Comparison of ENCODE assay signal across 11 mouse cellular contexts in genomic region chr6:147304236-147304635, GRCm38 (mm10). TPM values are rescaled to one million over a fixed set of nuclear protein-coding genes. Genes with fewer than 3 reads are reported as not detected.
DNase-seq lines count a peak whose midpoint lies in the region.
"Not testable (repeated sequence)": the region's sequence is repeated elsewhere in the genome, so short reads cannot be mapped to it uniquely, and the experiment has no call there.
"Had no signal": no experiment of that assay in that cellular context is flagged by ENCODE, and none has a peak within 500 bp of the region (broad histone marks: within the 10 kb centered on the region; RNA-seq: fewer than 3 reads in every experiment).

No protein-coding gene starts in this region.

- DNase-seq in adrenal gland, adult 2 months, result peak; percentile 5
- DNase-seq in heart, adult 18-20 months, result peak; percentile 34 to 41
- DNase-seq in heart, postnatal 25 days (ENCODE audit: low spot score), result peak; percentile 9
- peak; percentile 4 to 8 for DNase-seq in kidney, adult 8-10 months
- DNase-seq in left cerebral cortex, adult 11 months (ENCODE audit: low spot score), result peak; percentile 12
- DNase-seq in natural killer cell, adult 2 months (ENCODE audit: low spot score in 2 of 2), result peak; percentile 14 to 15
- DNase-seq in urinary bladder, postnatal 25 days (ENCODE audit: low spot score), result peak; percentile 9

- intact Hi-C loops in heart, postnatal 25 days (cut with DNase I), result not testable (repeated sequence)

RNA-seq across cellular contexts. Expression of gene Pthlh, which starts 40.3 kb away (rescaled TPM):
- total RNA-seq in adrenal gland, adult 2 months (2021), result under 1 TPM in 1 of 2 experiments, not detected in 1; 0.93 TPM
- 0.27 and 0.55 TPM in 2 replicates for polyA plus RNA-seq in adrenal gland, adult 2 months (2012; rRNA removed)
- 1 to 10 TPM in 1 of 2 experiments, under 1 TPM in 1; 0.74 to 1.3 TPM for total RNA-seq in heart, adult 18-20 months (2021)
- total RNA-seq in heart, postnatal 25 days (2021), result 1 to 10 TPM; 1.2 to 1.4 TPM
- total RNA-seq: megakaryocyte, adult 5-6 weeks had no signal
- polyA plus RNA-seq: CD4-positive, CD25-positive, alpha-beta regulatory T cell, adult 4 months; erythroblast, embryonic 14.5 days; liver, embryonic 14.5 days had no signal

Comparison
In these comparisons a context has a peak if more than half of its experiments do, and no peak if none do; other contexts are left out.
1. Peak in every context shown above with its lines: DNase-seq.